Mouse (Mus musculus): Measurements from ENCODE around the gene Nbl1. TPM values are rescaled to one million over a fixed set of nuclear protein-coding genes. Genes with fewer than 3 reads are reported as not detected.
A peak's percentile ranks its signal among the peaks of the same experiment; 100 is the strongest.

Gene Nbl1
- 5.4 and 10.1 TPM in 2 replicates for polyA plus RNA-seq (2012; rRNA removed)

GRCm38 (mm10) chr4:139092356-139093195 lies at the start of gene Nbl1:
Nbl1 (minus strand) TSS chr4:139092993.
- Histone ChIP-seq H3K27ac (ENCODE audit: control insufficient read depth, insufficient read depth, low read depth, low read length) (no peak within 1 kb of the TSS; the same call in 1 of the 2 replicates), H3K4me1 (ENCODE audit: control insufficient read depth, insufficient read depth, low read length) (peaks cover 11% of the 10 kb centered on the region; the same call in 1 of the 2 replicates), H3K27me3 (ENCODE audit: control insufficient read depth, insufficient read depth, low read length) (no peaks in the 10 kb centered on the region; the same call in 1 of the 2 replicates), H3K36me3 (ENCODE audit: control insufficient read depth, insufficient read depth, low read length) (no peaks in the 10 kb centered on the region), H3K4me3 (ENCODE audit: control insufficient read depth, low read depth, low read length) (peak within 1 kb of the TSS; percentile 65)
- no peak for TF ChIP-seq CTCF (IDR thresholded peaks at IDR 0.05; ENCODE audit: control insufficient read depth, insufficient read depth, insufficient replicate concordance, low read depth, low read length)
- no peak for TF ChIP-seq POLR2A (IDR thresholded peaks at IDR 0.05; ENCODE audit: control insufficient read depth, low read depth, low read length)

DNA sequence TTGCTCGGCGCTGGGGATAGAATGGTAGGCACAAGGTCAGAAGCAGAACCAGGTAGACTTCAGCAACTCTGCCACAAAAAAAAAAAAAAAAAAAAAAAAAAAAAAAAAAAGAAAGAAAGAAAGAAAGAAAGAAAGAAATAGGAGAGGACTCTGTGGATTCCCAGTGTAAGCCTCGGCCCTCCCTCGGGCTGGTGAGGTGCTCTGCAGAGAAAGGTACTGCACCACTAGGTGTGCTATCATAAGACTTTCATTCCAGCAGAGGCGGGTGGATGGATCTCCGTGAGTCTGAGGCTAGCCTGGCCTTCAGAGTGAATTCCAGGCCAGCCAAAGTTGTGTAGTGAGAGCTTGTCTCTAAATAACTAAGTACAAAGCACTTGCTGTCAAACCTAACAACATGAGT lies 49.0 kb upstream of the Nbl1 start:
- Histone ChIP-seq H3K4me3 (ENCODE audit: control insufficient read depth, low read depth, low read length) (no peak overlapping the region), H3K36me3 (ENCODE audit: control insufficient read depth, insufficient read depth, low read length) (no peaks in the 10 kb centered on the region), H3K27me3 (ENCODE audit: control insufficient read depth, insufficient read depth, low read length) (no peaks in the 10 kb centered on the region), H3K27ac (ENCODE audit: control insufficient read depth, insufficient read depth, low read depth, low read length) (no peak overlapping the region), H3K4me1 (ENCODE audit: control insufficient read depth, insufficient read depth, low read length) (peaks cover 11% of the 10 kb centered on the region)
- TF ChIP-seq CTCF (IDR thresholded peaks at IDR 0.05; ENCODE audit: control insufficient read depth, insufficient read depth, insufficient replicate concordance, low read depth, low read length) = no peak
- TF ChIP-seq POLR2A (IDR thresholded peaks at IDR 0.05; ENCODE audit: control insufficient read depth, low read depth, low read length) = no peak

DNA sequence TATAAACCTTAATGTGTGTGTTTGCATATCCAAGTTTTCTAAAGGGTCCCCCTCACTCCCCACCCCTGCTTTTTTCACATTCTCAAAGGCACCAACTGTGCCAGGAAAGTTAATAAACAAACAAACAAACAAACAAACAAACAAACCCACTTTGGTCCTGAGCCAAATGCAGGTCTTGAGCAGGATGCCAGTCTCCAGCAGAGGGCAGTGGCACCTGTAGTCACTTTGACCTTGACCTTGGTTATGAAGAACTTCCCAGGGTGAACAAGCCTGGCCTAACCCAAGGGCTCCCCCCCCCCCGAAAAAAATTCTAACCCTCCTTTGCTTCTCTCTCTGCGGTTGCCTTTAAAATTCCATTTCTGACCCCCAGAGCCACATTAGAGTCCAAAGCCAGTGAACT lies 47.5 kb upstream of the Nbl1 start:
- no peaks in the 10 kb centered on the region for H3K36me3 ChIP-seq (ENCODE audit: control insufficient read depth, insufficient read depth, low read length)
- peaks cover 11% of the 10 kb centered on the region for H3K4me1 ChIP-seq (ENCODE audit: control insufficient read depth, insufficient read depth, low read length)
- no peak for TF ChIP-seq CTCF (IDR thresholded peaks at IDR 0.05; ENCODE audit: control insufficient read depth, insufficient read depth, insufficient replicate concordance, low read depth, low read length)
- no peak for TF ChIP-seq POLR2A (IDR thresholded peaks at IDR 0.05; ENCODE audit: control insufficient read depth, low read depth, low read length)
- H3K27me3 ChIP-seq (ENCODE audit: control insufficient read depth, insufficient read depth, low read length) = no peaks in the 10 kb centered on the region
- no peak overlapping the region for H3K27ac ChIP-seq (ENCODE audit: control insufficient read depth, insufficient read depth, low read depth, low read length)
- H3K4me3 ChIP-seq (ENCODE audit: control insufficient read depth, low read depth, low read length) = no peak overlapping the region

GRCm38 (mm10) chr4:139136011-139136410 lies 43.2 kb upstream of the Nbl1 start:
- H3K27ac ChIP-seq (ENCODE audit: control insufficient read depth, insufficient read depth, low read depth, low read length) = no peak overlapping the region
- TF ChIP-seq POLR2A (IDR thresholded peaks at IDR 0.05; ENCODE audit: control insufficient read depth, low read depth, low read length) (no peak), CTCF (IDR thresholded peaks at IDR 0.05; ENCODE audit: control insufficient read depth, insufficient read depth, insufficient replicate concordance, low read depth, low read length) (no peak)
- H3K27me3 ChIP-seq (ENCODE audit: control insufficient read depth, insufficient read depth, low read length) = no peaks in the 10 kb centered on the region
- no peak overlapping the region for H3K4me3 ChIP-seq (ENCODE audit: control insufficient read depth, low read depth, low read length)
- H3K4me1 ChIP-seq (ENCODE audit: control insufficient read depth, insufficient read depth, low read length) = no peaks in the 10 kb centered on the region; the same call in 1 of the 2 replicates
- H3K36me3 ChIP-seq (ENCODE audit: control insufficient read depth, insufficient read depth, low read length) = no peaks in the 10 kb centered on the region

- H3K27me3 ChIP-seq (ENCODE audit: control insufficient read depth, insufficient read depth, low read length) = no peaks in the 10 kb centered on the region
- no peak overlapping the region for H3K27ac ChIP-seq (ENCODE audit: control insufficient read depth, insufficient read depth, low read depth, low read length)
- no peak overlapping the region for H3K4me3 ChIP-seq (ENCODE audit: control insufficient read depth, low read depth, low read length)
- no peaks in the 10 kb centered on the region for H3K36me3 ChIP-seq (ENCODE audit: control insufficient read depth, insufficient read depth, low read length)
- no peak for TF ChIP-seq POLR2A (IDR thresholded peaks at IDR 0.05; ENCODE audit: control insufficient read depth, low read depth, low read length)
- no peak for TF ChIP-seq CTCF (IDR thresholded peaks at IDR 0.05; ENCODE audit: control insufficient read depth, insufficient read depth, insufficient replicate concordance, low read depth, low read length)
- H3K4me1 ChIP-seq (ENCODE audit: control insufficient read depth, insufficient read depth, low read length) = peaks cover 2% of the 10 kb centered on the region
Measured at GRCm38 (mm10) chr4:139133109-139133508, 40.3 kb upstream of the Nbl1 start.

- peak overlapping the region; percentile 83 for H3K4me3 ChIP-seq (ENCODE audit: control insufficient read depth, low read depth, low read length)
- no peak for TF ChIP-seq POLR2A (IDR thresholded peaks at IDR 0.05; ENCODE audit: control insufficient read depth, low read depth, low read length)
- TF ChIP-seq CTCF (IDR thresholded peaks at IDR 0.05; ENCODE audit: control insufficient read depth, insufficient read depth, insufficient replicate concordance, low read depth, low read length) = no peak
Measured at GRCm38 (mm10) chr4:139131858-139132672, 39.3 kb upstream of the Nbl1 start.

More at GRCm38 (mm10) chr4:139131858-139132672, 39.3 kb upstream of the Nbl1 start:
- H3K27me3 ChIP-seq (ENCODE audit: control insufficient read depth, insufficient read depth, low read length) = no peaks in the 10 kb centered on the region
- peaks cover 2% of the 10 kb centered on the region for H3K4me1 ChIP-seq (ENCODE audit: control insufficient read depth, insufficient read depth, low read length)
- no peaks in the 10 kb centered on the region for H3K36me3 ChIP-seq (ENCODE audit: control insufficient read depth, insufficient read depth, low read length)
- peak overlapping the region; percentile 30; the same call in 1 of the 2 replicates for H3K27ac ChIP-seq (ENCODE audit: control insufficient read depth, insufficient read depth, low read depth, low read length)

Data from testis, adult 2 months (tissue).